Mouse (Mus musculus) hindbrain, postnatal 0 days (tissue): Measurements from ENCODE around the gene Catsperz. TPM values are rescaled to one million over a fixed set of nuclear protein-coding genes. Genes with fewer than 3 reads are reported as not detected.

Experiments used
- ATAC-seq: fragments of 200-750 bp; cut with Nextera tagmentation; 2 replicates; pipeline ENCODE4 v1.8.0; 2017; ENCODE audit warnings: mild to moderate bottlenecking, moderate TSS enrichment, moderate library complexity
- DNase-seq: peaks from one replicate; pipeline ENCODE4 v3.0.0-alpha.2; 2015; ENCODE audit warnings: low spot score
- H3K27ac ChIP-seq: fragments of 300-500 bp; sonication (generic); 2 replicates; pipeline ENCODE4 v1.5.1; 2014; ENCODE audit warnings: mild to moderate bottlenecking
- H3K27me3 ChIP-seq: fragments of 300-500 bp; sonication (generic); 2 replicates; pipeline ENCODE4 v1.6.1; 2014; ENCODE audit warnings: low read length, mixed read lengths; ENCODE audit not compliant: insufficient read depth
- H3K36me3 ChIP-seq: fragments of 300-500 bp; sonication (generic); 2 replicates; pipeline ENCODE4 v1.6.1; 2014; ENCODE audit warnings: low read length, mixed read lengths; ENCODE audit not compliant: insufficient read depth
- H3K4me1 ChIP-seq: fragments of 300-500 bp; sonication (generic); 2 replicates; pipeline ENCODE4 v1.6.1; 2014; ENCODE audit warnings: antibody characterized with exemption, low read length, mixed read lengths; ENCODE audit not compliant: insufficient read depth
- H3K4me2 ChIP-seq: fragments of 300-500 bp; sonication (generic); 2 replicates; pipeline ENCODE4 v1.6.1; 2014; ENCODE audit warnings: low read depth, mild to moderate bottlenecking, low read length, moderate library complexity, mixed read lengths
- H3K4me3 ChIP-seq: fragments of 300-500 bp; sonication (generic); 2 replicates; pipeline ENCODE4 v1.5.1; 2014; ENCODE audit warnings: low read length
- H3K9ac ChIP-seq: fragments of 300-500 bp; sonication (generic); replicated peaks from 2 replicates; pipeline ENCODE4 v1.6.1; 2014; ENCODE audit warnings: mild to moderate bottlenecking, low read length, moderate library complexity, mixed read lengths
- H3K9me3 ChIP-seq: fragments of 300-500 bp; sonication (generic); 2 replicates; pipeline ENCODE4 v1.6.1; 2016; ENCODE audit warnings: low read length, mixed read lengths
- CTCF ChIP-seq: IDR thresholded peaks from 2 replicates; pipeline ENCODE4 v1.5.1; 2016; ENCODE audit warnings: antibody characterized with exemption, control low read depth, low read depth
- WGBS: fragments of 180-500 bp; shearing (Covaris S2); extraction: QIAGEN DNeasy Blood & Tissue Kit; methylation state at CpG from one replicate; pipeline ENCODE4 v1.1.7; 2014; 5-methylcytosine and 5-hydroxymethylcytosine counted together
- microRNA-seq, 2 experiments: library from miRNA; unstranded; fragments of <30 nt; microRNA quantifications; one replicate each; pipeline ENCODE4; 2016
- polyA plus RNA-seq: library from polyadenylated mRNA; unstranded; fragments of >200 nt; fragmentation: Nextera tagmentation; extraction: Ambion mirVana; gene quantifications from 2 replicates; pipeline ENCODE4 v1.2.1, GENCODE M21; 2015
- total RNA-seq: library from RNA; depleted of rRNA; stranded (reverse); fragments of >200 nt; gene quantifications from 2 replicates; pipeline ENCODE4 v1.2.3, GENCODE M21; 2014; rRNA removed

The Catsperz gene
- total and polyA plus RNA-seq, 2 experiments from 2014 or later = 3.7 TPM; not detected in 1

GRCm38 (mm10) chr19:6874257-6874656, 50.9 kb downstream of the Catsperz start:
- Histone ChIP-seq H3K4me1 (no peaks in the 10 kb centered on the region), H3K27ac (no peak overlapping the region), H3K4me3 (no peak overlapping the region), H3K27me3 (no peaks in the 10 kb centered on the region), H3K4me2 (no peak overlapping the region), H3K9ac (no peak overlapping the region), H3K36me3 (no peaks in the 10 kb centered on the region), H3K9me3 (no peaks in the 10 kb centered on the region; the same call in 1 of the 2 replicates)
- no peak for ATAC-seq
- 85% methylated on average over 1 of the region's 1 CpGs for WGBS
- TF ChIP-seq CTCF = no peak
- no peak for DNase-seq

GRCm38 (mm10) chr19:6872701-6873100, 52.5 kb downstream of the Catsperz start:
- ATAC-seq (no peak), DNase-seq (no peak)
- Histone ChIP-seq H3K27me3 (no peaks in the 10 kb centered on the region), H3K4me3 (no peak overlapping the region), H3K4me1 (no peaks in the 10 kb centered on the region), H3K9ac (no peak overlapping the region), H3K4me2 (no peak overlapping the region), H3K9me3 (no peaks in the 10 kb centered on the region), H3K36me3 (no peaks in the 10 kb centered on the region), H3K27ac (no peak overlapping the region)
- no peak for TF ChIP-seq CTCF
- WGBS = 78% methylated on average over 3 of the region's 3 CpGs

Small RNA genes within 50 kb of the gene (microRNA-seq; reads per million reads assigned to microRNA genes)
- gene Mir6990 = 1.8 to 2.6 reads per million in 2 experiments

Other genes with a start within 250 kb of the Catsperz start
- gene Rps6ka4, start 84.7 kb downstream of the Catsperz start, total RNA-seq = 26.0 and 27.7 TPM in 2 replicates
- 19.5 and 22.1 TPM in 2 replicates for gene Rps6ka4, start 84.7 kb downstream of the Catsperz start, polyA plus RNA-seq
- gene Ccdc88b, start 67.2 kb downstream of the Catsperz start, total RNA-seq = 1.8 and 2.2 TPM in 2 replicates
- 1.2 and 1.5 TPM in 2 replicates for gene Ccdc88b, start 67.2 kb downstream of the Catsperz start, polyA plus RNA-seq
- gene Trmt112, start 15.7 kb downstream of the Catsperz start, total RNA-seq = 61.7 and 68.6 TPM in 2 replicates
- gene Trmt112, start 15.7 kb downstream of the Catsperz start, polyA plus RNA-seq = 109 and 111 TPM in 2 replicates
- gene Prdx5, start 15.3 kb downstream of the Catsperz start, total RNA-seq = 184 and 228 TPM in 2 replicates
- 587 and 589 TPM in 2 replicates for gene Prdx5, start 15.3 kb downstream of the Catsperz start, polyA plus RNA-seq
- 47.0 and 61.6 TPM in 2 replicates for gene Esrra, start 3.6 kb downstream of the Catsperz start, total RNA-seq
- 11.8 and 12.3 TPM in 2 replicates for gene Esrra, start 3.6 kb downstream of the Catsperz start, polyA plus RNA-seq
- gene Kcnk4, start 9.1 kb upstream of the Catsperz start, total RNA-seq = 13.3 and 17.6 TPM in 2 replicates
- gene Kcnk4, start 9.1 kb upstream of the Catsperz start, polyA plus RNA-seq = 15.9 and 21.7 TPM in 2 replicates
- 58.2 and 67.0 TPM in 2 replicates for gene Bad, start 16.5 kb upstream of the Catsperz start, total RNA-seq
- gene Bad, start 16.5 kb upstream of the Catsperz start, polyA plus RNA-seq = 86.6 and 88.0 TPM in 2 replicates
- gene Gpr137, start 17.1 kb upstream of the Catsperz start, total RNA-seq = 122 and 129 TPM in 2 replicates
- 65.6 and 68.7 TPM in 2 replicates for gene Gpr137, start 17.1 kb upstream of the Catsperz start, polyA plus RNA-seq
- 150 and 155 TPM in 2 replicates for gene Ppp1r14b, start 49.6 kb upstream of the Catsperz start, total RNA-seq
- gene Ppp1r14b, start 49.6 kb upstream of the Catsperz start, polyA plus RNA-seq = 198 and 210 TPM in 2 replicates
- 18.5 and 23.1 TPM in 2 replicates for gene Plcb3, start 51.1 kb upstream of the Catsperz start, total RNA-seq
- gene Plcb3, start 51.1 kb upstream of the Catsperz start, polyA plus RNA-seq = 11.1 and 14.4 TPM in 2 replicates
- 8.3 and 29.2 TPM in 2 replicates for gene Fkbp2, start 55.1 kb upstream of the Catsperz start, total RNA-seq
- gene Fkbp2, start 55.1 kb upstream of the Catsperz start, polyA plus RNA-seq = 169 and 177 TPM in 2 replicates
- gene Vegfb, start 62.3 kb upstream of the Catsperz start, total RNA-seq = 40.5 and 40.9 TPM in 2 replicates
- 90.8 and 92.3 TPM in 2 replicates for gene Vegfb, start 62.3 kb upstream of the Catsperz start, polyA plus RNA-seq
- gene Dnajc4, start 67.2 kb upstream of the Catsperz start, total RNA-seq = 13.5 and 28.3 TPM in 2 replicates
- gene Dnajc4, start 67.2 kb upstream of the Catsperz start, polyA plus RNA-seq = 25.6 and 29.5 TPM in 2 replicates
- 17.4 and 19.7 TPM in 2 replicates for gene Nudt22, start 70.7 kb upstream of the Catsperz start, total RNA-seq
- 20.8 and 23.1 TPM in 2 replicates for gene Nudt22, start 70.7 kb upstream of the Catsperz start, polyA plus RNA-seq
- 31.1 and 33.0 TPM in 2 replicates for gene Trpt1, start 70.8 kb upstream of the Catsperz start, total RNA-seq
- 22.9 and 23.5 TPM in 2 replicates for gene Trpt1, start 70.8 kb upstream of the Catsperz start, polyA plus RNA-seq
- 4.0 and 7.5 TPM in 2 replicates for gene Fermt3, start 94.1 kb upstream of the Catsperz start, total RNA-seq
- gene Fermt3, start 94.1 kb upstream of the Catsperz start, polyA plus RNA-seq = 3.5 and 4.0 TPM in 2 replicates
- gene Stip1, start 114.6 kb upstream of the Catsperz start, total RNA-seq = 87.3 and 89.0 TPM in 2 replicates
- 146 and 151 TPM in 2 replicates for gene Stip1, start 114.6 kb upstream of the Catsperz start, polyA plus RNA-seq
- gene Macrod1, start 131.4 kb upstream of the Catsperz start, total RNA-seq = 4.8 and 9.5 TPM in 2 replicates
- gene Macrod1, start 131.4 kb upstream of the Catsperz start, polyA plus RNA-seq = 6.5 and 6.7 TPM in 2 replicates
- gene Flrt1, start 180.3 kb upstream of the Catsperz start, total RNA-seq = 8.4 and 10.1 TPM in 2 replicates
- 7.8 and 8.1 TPM in 2 replicates for gene Flrt1, start 180.3 kb upstream of the Catsperz start, polyA plus RNA-seq